Mouse (Mus musculus) neural tube, embryonic 10.5 days (tissue): ENCODE data around the gene Kcnn3.
A peak's percentile ranks its signal among the peaks of the same experiment; 100 is the strongest.

Experiments
- DNase-seq: peaks from one replicate; pipeline ENCODE4 v3.0.0-alpha.2; 2017; ENCODE audit warnings: low spot score; ENCODE audit errors: extremely low spot score

Gene Kcnn3

DNA sequence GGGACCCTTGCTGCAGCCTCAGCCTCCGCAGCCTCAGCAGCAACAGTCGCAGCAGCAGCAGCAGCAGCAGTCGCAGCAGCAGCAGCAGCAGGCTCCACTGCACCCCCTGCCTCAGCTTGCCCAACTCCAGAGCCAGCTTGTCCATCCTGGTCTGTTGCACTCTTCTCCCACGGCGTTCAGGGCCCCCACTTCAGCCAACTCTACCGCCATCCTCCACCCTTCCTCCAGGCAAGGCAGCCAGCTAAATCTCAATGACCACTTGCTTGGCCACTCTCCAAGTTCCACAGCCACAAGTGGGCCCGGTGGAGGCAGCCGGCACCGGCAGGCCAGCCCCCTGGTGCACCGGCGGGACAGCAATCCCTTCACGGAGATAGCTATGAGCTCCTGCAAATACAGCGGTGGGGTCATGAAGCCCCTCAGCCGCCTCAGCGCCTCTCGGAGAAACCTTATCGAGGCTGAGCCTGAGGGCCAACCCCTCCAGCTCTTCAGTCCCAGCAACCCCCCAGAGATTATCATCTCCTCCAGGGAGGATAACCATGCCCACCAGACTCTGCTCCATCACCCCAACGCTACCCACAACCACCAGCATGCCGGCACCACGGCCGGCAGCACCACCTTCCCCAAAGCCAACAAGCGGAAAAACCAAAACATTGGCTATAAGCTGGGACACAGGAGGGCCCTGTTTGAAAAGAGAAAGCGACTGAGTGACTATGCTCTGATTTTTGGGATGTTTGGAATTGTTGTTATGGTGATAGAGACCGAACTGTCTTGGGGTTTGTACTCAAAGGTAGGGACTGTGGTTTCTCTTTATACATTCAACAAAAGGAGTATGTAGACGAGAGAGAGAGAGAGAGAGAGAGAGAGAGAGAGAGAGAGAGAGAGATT, 896 bp downstream of the Kcnn3 start:
- peak; percentile 49 for DNase-seq

DNA sequence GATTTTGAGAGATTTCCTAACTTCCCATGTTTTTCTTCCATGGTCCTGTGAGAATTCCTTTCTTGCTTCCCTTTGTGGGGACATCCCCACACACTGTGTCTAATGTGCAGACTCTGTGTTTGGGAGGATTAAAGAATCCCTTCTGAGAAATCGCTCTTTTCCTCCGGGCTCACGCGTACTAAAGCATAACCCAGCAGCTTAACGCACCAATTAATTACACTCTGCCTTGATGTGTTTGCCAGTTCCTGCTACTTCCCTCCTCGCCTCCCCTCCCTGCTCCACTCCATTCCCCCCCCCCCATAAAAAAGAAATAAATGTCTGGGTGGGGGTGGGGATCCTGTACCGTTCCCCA, 1.5 kb downstream of the Kcnn3 start:
- no peak for DNase-seq

DNA sequence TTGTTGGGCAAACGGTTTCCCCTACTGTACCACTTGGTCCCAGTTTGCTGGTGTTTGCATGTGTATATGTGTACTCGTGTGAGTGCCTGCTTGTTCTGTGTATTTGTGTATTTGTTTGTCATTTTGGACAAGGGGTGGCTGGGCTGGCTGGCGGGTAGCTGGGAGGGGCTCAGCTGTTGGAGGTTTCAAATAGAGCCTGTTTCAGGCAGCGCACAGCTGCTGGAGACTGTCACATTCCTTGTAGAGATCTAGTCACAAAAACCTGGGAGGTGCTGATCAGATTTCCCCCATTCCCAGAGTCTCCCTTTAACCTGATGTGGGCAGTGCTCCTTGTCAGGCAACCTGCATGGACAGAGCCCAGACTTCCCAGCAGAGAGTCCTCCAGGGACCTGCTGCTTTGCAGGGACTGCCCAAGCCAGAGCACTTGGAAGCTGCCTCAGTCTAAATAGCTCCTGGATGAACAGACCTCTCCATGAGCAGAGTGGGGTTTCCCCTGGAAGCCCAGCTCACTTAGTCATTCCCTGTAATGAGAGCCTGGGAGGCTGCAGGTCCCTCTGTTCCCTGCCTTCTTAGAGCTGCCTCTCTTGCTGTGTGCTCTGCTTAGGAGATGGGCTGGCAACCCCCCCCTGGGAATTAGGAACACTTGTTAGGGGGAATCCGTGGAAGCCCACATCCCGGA, 2.6 kb downstream of the Kcnn3 start:
- DNase-seq = no peak

DNA sequence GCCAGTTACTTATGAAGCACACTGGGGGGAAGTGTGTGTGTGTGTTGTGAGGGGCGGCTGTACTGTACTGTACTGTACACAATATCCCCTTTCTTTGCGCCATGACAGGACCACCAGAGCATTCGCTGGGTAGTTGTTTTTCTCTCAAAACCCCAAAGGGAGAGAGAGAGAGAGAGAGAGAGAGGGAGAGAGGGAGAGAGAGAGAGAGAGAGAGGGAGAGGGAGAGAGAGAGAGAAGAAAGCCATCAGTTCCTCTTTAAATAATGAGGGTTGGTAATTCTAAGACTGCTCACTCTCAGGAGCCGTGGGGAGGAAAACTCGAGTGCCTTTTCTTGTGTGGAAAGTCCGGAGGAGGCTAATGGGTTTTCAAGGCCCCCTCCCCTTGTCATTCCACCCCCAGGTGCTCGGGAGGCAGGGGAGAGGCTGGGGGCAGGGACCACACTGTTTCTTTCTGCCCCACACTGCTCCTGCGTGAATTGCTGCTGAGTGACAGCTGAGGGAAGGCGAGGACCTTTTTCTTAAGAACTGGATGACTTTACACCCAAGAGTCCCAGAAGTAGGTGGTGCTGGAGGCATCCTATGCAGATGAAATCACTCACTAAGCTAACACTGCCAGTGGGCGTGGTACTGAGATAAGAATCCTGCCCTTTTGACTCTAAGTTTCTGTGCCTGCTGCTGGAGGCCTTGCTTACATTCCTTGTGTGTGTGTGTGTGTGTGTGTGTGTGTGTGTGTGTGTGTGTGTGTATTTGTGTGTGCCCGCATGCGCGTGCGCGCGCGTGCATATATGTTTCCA, 6.5 kb downstream of the Kcnn3 start:
- no peak for DNase-seq

DNA sequence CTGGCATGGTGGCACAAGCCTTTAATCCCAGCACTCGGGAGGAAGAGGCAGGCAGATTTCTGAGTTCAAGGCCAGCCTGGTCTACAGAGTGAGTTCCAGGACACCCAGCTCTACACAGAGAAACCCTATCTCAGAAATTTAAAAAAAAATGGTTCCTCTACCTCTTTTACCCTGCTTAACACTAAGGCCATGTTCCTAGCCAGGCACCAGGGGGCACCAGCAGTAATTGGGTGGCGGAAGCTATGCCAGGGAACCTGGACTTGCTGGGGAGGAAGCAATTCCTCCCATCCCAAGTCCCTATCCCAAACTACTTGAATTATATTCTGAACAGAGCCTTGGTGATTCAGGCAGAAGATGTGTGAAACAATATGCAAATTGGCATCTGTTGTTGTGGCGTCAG, 9.8 kb downstream of the Kcnn3 start:
- no peak for DNase-seq

DNA sequence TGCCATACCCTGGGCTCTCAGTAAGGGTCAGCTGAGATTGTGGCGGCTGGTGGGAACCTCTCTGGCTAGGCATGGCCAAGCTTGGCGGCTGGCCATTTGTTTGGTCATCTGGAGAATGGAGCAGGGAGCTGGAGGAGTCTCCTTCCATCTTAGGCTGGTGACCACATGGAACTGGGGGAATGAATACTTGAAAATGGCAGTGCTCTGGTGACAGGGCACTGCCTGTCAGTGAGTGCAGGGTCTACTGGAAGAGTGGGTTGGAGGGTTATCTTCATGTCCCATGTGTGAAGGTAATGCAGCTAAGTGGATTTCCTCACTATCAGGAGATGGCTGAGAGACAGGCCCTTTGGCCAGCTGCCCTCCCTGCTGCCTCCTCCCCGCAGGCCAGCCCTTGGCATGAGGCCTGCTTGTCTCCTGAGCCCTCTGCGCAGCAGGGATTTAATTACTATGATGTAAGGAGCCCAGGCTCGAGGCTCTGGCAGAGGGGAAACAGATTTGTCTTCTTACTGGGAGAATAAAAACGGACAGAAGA, 14.7 kb downstream of the Kcnn3 start:
- DNase-seq = no peak

DNA sequence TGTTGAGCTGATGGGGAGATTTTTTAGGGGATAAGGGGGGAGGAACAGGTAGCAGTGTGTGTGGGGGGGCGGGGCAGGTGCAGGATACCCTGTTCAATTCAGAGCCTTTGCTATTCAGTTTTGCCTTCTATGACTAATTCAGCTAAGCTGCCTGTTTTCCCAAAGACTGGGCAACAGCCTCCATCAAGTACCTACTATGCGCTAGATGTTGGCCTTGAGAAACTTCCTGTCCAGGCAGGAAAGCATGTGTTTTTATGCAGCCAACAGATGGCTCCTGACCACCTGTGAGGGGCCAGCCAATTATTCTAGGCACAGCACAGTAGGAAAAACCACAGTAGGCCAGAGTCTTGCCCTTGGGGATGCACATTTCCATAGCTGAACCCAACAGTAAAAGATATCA, 15.2 kb downstream of the Kcnn3 start:
- DNase-seq = no peak

DNA sequence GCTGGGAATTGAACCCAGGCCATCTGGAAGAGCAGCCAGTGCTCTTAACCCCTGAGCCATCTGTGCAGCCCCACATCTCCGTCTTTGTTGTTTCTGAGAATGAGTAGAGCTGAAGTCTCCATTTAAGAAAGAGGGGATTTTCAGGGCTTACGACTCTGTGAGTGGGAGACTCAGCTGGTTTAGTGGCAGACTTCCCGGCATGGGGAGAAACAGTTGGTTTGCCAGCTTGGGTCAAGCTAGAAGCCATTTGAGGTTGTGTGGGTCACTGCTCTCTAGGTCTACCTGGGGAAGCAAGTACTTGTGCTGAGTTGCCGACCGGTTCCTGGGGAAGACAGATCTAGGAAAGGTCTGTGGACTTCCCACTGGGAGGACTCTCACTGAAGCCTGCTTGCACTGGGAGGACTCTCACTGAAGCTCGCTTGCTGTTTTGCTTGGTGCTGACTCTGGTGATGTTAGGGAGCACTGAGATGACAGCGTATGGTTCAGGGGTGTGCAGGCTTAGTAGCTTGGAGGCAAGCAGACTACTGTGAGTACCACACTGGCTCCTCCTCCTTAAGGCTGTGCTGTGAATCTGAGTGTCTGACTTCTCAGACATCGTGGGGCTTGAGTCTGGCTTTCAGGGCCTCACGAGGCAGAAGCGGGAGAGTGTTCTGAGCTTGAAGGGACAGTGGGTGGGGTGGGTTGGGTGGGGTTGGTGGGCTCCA, 19.2 kb downstream of the Kcnn3 start:
- DNase-seq = no peak

DNA sequence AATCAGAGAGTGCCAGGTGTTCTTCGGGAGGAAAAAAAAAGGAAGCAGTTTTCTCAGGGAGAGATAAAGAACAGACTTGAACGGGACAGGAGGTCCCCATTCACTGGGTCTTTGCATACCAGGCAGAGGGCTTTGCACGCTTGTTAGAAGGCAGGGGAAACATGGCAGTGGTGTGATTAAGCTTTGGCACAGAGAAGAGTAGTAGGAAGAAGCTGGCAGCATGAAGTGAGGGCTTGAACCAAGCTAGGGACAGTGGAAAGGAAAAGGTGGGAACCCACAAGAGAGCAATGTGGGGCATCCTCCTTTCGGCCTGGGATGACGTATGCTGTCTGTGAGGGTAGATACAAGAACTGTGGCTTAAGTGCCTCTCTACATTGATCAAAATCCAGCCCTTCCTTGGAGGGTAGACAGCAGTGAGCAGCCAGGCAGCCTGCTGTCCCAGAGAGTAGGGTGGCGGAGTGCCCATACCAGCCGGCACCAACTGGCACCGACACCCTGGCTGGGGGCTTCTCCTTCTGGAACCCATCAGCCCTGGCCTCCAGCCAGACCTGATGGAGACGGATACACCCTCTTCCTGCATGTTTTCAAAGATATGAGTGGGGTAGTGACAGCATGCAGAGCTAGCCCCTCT, 19.9 kb downstream of the Kcnn3 start:
- no peak for DNase-seq

DNA sequence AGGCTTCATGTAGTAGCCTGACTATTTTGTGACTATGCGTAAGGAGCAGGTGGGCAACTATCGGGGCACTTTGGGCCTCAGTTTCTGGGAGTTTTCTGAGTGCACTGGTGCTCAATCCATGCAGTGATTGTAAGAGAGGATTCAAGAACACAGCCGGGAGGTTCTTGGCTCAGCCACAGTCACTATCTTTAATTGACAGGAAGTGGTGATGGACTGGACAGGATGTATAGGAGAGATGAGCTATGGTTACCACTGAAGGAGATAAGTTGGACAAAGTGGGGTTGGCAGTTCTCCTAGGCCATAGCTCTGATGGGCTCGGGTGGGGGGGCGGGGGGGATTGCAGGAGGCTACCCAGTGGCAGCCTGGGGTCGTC, 20.4 kb downstream of the Kcnn3 start:
- no peak for DNase-seq

DNA sequence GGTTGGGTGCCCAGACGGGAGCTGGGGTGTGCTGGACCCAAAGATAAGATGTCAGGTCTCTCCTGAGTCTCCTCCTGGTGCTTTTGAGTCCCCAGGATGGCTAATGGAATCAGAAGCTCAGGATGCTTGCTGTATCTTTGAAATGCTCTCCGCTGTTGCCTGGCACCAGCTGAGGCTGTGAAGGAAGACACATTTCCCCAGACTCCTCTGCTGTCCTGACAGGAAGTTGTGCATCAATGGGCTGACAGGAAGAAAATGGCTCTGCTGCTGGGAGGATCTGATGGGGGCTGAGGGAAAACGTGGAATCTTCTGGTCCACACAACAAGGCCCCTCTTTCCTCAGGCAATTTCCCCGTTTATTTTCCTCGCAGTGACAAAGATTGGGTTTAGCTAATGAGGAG, 27.0 kb downstream of the Kcnn3 start:
- no peak for DNase-seq

DNA sequence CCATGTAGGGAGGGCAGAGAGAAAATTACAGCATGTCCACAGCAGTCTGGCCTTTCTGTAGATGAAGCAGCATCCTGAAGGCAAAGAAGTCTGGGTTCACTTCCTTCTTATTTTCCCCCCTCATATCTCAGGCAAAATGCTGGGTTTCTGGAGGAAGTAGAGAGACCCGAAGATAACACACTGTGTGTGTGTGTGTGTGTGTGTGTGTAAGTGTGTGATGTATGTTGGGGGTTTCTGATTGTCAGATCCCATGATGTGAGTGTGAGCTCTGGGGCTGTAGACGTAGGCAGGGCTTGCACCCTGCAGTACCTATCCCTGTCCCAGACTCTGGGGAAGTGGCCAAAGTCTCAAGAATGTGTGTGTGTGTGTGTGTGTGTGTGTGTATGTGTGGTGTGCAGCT, 28.8 kb downstream of the Kcnn3 start:
- no peak for DNase-seq

DNA sequence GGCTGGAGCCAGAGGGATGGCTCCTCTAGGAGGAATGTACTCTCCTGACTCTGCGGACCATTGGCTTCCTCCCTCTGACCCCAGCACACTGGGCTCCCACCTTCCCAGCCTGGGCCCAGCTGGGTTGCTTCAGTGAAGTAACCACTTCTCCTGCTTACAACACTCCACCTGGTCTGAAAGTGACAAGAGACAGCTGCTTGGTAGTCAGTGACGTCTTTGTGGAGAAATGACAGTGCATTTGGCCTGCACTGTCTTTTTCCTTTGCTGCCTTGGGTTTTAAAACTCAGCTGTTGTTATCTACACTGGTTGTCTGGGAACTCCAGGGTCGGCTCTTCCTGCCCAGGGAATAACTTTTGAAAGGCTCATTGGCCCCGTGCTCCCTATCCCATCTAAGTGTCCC, 29.5 kb downstream of the Kcnn3 start:
- no peak for DNase-seq

DNA sequence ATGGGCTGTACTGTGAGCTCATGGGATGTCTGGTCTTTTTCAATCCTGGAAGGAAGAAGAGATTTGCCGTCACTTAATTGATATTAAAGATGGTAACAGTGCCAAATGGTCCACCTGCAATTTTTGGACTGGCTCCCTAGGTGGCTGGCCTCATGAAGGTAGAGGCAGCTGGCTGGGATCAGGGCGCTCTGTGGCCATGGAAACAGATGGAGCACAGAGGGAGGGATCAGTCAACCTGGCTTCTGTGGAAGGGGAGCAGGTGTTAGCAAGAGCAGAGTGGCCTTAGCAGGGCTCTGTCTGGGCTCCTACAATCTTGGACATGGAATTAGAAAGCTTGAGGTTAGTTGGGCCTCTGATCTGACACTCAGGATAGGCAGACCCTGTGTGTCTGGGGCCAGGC, 31.9 kb downstream of the Kcnn3 start:
- no peak for DNase-seq

DNA sequence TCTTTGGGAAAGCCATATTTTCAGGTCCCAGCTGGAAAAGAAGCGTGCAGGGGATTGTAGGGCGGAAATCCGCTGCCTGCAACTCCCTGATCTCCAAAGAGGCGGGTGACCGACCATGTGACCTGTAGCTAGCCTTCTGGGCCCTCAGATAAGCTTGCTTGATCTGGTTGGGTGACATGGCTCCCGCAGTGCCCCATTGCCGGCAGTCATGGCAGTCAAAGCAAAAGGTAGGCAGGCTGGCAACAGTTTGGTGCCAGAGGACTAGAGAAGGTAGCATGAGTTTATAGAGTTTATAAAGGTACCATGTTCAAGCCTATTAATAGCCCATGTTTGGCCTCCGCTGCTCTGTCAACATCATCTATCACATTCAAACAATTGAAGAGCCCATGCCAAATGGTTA, 33.5 kb downstream of the Kcnn3 start:
- no peak for DNase-seq

DNA sequence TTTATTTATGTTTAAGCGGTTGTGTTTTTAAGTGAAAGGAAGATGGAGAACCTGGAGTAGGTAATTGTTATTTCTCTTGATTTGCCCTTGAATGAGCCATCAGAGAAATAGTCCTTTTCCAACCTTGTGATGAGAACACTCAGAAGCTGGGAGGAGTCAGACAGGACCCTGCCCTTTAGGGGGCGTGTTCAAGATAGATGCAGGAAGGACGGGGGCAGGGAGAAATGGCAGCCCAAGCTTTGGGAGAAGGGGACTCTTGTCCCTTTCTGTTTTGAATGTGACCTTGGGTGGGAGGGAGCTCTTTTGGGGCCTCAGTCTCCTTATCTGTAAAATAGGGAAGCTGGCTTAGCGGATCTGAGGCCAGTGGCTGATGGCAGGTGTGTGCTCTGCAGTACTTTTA, 34.0 kb downstream of the Kcnn3 start:
- no peak for DNase-seq

DNA sequence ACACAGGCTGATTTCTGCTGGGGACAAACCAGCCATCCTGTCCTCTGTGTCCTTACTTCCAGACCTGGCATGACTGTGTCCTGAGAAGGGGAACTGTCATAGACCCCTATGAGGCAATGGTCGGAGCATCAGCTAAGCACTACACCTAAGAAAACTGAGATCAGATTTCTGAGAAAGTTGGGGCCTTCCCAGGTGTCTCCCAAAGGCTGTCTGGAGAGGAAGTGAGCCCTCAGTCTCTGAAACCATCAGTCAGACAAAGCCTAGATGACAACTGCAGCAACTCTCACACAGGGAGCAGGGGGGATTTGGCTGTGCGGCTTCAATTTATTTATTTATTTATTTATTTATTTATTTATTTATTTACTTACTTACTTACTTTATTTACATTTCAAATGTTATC, 34.6 kb downstream of the Kcnn3 start:
- no peak for DNase-seq

DNA sequence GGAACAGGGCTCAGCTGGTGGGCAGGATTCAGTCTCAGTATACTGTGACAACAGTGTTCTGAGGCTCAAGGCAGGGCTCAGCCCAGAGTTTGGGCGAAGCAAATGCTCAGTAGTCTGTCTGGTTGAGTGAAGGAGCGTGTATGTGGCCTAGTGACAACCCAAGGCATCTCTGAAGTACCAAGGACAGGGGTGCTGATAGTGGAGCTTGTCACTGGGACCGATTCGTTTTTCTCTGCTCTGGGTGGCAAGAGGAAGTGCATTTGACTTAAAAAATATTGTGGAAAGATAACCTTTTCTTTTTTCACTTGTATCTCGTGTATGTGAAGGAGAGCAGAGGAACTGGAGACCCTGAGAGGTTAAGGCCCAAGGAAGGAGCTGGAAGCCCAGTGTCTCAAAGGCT, 37.8 kb downstream of the Kcnn3 start:
- no peak for DNase-seq

DNA sequence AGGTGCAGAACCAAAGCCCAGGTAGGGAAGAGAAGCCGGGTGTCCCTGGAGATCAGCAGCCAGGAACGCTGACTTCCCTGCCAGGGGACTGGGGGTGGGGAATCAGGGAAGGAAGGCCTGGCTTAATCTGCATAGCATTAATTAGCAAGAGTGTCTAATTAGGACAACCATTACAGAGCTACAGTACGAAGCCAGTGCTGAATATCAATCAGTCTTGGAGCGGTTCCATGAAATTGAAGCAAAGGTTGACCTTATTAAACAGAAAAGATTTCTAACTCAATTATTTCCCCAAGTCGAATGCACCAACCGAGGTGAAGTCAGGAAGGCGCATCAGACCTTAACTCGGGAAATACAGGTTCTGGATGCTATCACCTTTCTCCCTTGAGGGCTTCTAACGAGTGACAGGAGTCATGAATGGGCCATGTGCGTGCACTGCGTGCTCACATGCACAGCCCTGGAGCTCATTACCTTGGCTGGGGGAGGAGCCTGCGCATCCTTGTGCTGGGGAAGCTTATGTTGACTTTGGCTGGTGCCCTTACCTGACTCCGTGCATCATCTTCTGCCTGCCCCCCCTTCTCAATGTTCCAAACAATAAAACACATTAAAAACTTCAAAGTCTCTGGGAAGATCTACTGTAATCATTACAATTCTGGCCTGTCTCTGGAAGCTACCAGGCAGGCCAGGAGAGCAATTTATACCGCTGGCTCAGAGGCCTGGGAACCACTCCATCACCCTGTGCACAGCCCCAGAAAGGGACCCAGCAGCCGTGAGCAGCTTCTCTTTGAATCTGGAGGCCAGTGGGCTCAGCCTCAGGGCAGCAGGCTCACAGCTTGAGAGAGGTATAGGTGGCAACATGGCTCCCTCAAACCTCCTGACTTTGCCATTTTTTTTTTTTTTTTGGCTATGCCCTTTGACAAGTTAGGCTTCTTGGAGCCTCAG, 39.3 kb downstream of the Kcnn3 start:
- DNase-seq = no peak

DNA sequence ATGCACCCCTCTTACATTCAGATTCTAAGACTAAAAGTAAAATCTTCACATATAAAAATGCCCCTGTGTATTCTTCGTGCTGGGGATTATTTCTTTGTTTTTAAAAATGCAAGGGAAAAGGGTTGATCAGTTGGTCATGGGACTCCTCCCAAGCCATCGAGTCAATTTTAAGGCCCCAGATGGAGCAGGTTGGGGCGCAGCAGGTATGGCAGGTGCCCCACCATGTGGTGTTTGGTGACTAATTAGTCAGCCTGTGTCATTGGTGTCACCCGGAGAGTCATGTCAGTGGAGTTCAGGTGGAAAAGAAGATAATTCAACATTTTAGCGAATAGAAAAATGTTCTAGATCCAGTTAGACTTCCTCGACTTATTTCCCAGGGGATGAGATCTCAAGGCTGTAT, 41.4 kb downstream of the Kcnn3 start:
- DNase-seq = no peak
